Comparison of ENCODE assay signal across 11 mouse cellular contexts in the genomic region with DNA sequence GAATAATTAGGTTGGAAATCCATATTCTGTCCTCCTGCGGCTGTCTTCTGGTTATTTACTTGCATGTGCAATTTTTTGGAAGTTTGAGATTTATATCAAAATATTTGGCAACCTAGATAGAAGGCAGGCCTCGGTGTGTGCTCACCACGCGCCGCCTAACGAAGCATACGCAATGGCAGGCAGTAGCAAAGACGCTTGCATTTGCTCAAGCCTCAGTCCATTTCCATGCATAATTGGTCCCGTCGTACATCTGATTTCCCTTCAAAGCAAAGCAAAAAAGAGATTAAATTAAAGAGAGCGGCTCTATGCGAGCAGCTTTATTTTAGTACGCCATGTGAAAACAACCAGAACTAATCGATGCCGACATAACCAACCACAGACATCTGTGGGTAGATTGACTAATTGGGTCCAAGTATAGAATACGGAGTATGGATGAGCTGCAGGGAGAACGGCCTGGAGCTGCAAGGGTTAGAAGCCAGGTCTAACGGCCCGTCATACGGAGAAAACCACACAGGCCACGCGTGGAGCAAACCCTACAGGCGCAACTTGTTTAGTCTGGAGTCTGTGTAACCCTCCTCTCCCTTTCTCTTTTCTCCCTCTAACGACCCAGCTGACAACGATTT. TPM values are rescaled to one million over a fixed set of nuclear protein-coding genes. Genes with fewer than 3 reads are reported as not detected.
DNase-seq lines count a peak whose midpoint lies in the region; ATAC-seq and TF ChIP-seq lines count a peak whose summit lies in the region.
"Had no signal": no experiment of that assay in that cellular context is flagged by ENCODE, and none has a peak within 500 bp of the region (broad histone marks: within the 10 kb centered on the region; RNA-seq: fewer than 3 reads in every experiment).

No protein-coding gene starts in this region.

- WGBS in cerebellum, adult 2 months = 46% methylated on average over 25 of the region's 25 CpGs
- WGBS in neural tube, embryonic 12.5 days = 44% methylated on average over 25 of the region's 25 CpGs
- WGBS in hindbrain, postnatal 0 days = 47% methylated on average over 25 of the region's 25 CpGs

- no peaks in the 10 kb centered on the region for H3K4me1 ChIP-seq in cerebellum, adult 2 months (ENCODE audit: control insufficient read depth, insufficient read depth, low read length)
- peaks cover 6% of the 10 kb centered on the region; the same call in 1 of the 2 replicates for H3K4me1 ChIP-seq in neural tube, embryonic 12.5 days
- H3K4me1 ChIP-seq in hindbrain, postnatal 0 days (ENCODE audit: insufficient read depth, low read length) = no peaks in the 10 kb centered on the region

- no peak overlapping the region for H3K27ac ChIP-seq in cerebellum, adult 2 months (ENCODE audit: insufficient read depth, low read length)
- no peak overlapping the region for H3K27ac ChIP-seq in neural tube, embryonic 12.5 days
- H3K27ac ChIP-seq in hindbrain, postnatal 0 days = no peak overlapping the region

- H3K9me3 ChIP-seq in neural tube, embryonic 12.5 days = no peaks in the 10 kb centered on the region
- H3K9me3 ChIP-seq in hindbrain, postnatal 0 days (ENCODE audit: low read length) = no peaks in the 10 kb centered on the region

- 0 out of 2 replicates have a peak, but pooled peaks have one; percentile 25 for ATAC-seq in neural tube, embryonic 12.5 days (ENCODE audit: low FRiP score, low read depth)
- ATAC-seq in hindbrain, postnatal 0 days = peak; percentile 58

- peak; percentile 24 to 42 for DNase-seq in cerebellum, postnatal 10 days
- no peak for DNase-seq in cerebellum, adult 2 months
- no peak for DNase-seq in neural tube, embryonic 10.5 days (ENCODE audit: extremely low spot score, low spot score)
- peak; percentile 41 for DNase-seq in hindbrain, postnatal 0 days (ENCODE audit: low spot score)
- DNase-seq in retina, postnatal 1 day = peak; percentile 95
- no peak for DNase-seq in heart, postnatal 36 days
- DNase-seq in spleen, postnatal 4 days (ENCODE audit: low spot score in 2 of 2) = no peak
- DNase-seq: cerebellum, adult 11-12 months; thymus, postnatal 14 days had no signal

- H3K4me2 ChIP-seq in neural tube, embryonic 12.5 days (replicated peaks) = peak overlapping the region; percentile 23; the same call in 1 of the 2 replicates
- peak overlapping the region; percentile 27; the same call in 1 of the 2 replicates for H3K4me2 ChIP-seq in hindbrain, postnatal 0 days (ENCODE audit: low read depth, low read length)
- H3K4me2 ChIP-seq: liver, embryonic 11.5 days had no signal

- H3K27me3 ChIP-seq in cerebellum, adult 2 months (ENCODE audit: control insufficient read depth, insufficient read depth, low read length) = no peaks in the 10 kb centered on the region
- no peaks in the 10 kb centered on the region for H3K27me3 ChIP-seq in neural tube, embryonic 12.5 days (replicated peaks)
- H3K27me3 ChIP-seq in hindbrain, postnatal 0 days (ENCODE audit: insufficient read depth, low read length) = no peaks in the 10 kb centered on the region

- no peak overlapping the region for H3K9ac ChIP-seq in neural tube, embryonic 12.5 days
- no peak overlapping the region for H3K9ac ChIP-seq in hindbrain, postnatal 0 days (replicated peaks; ENCODE audit: low read length)

- intact Hi-C loops in heart, postnatal 36 days (cut with DNase I) = no loop called here

- H3K36me3 ChIP-seq in neural tube, embryonic 12.5 days = no peaks in the 10 kb centered on the region
- H3K36me3 ChIP-seq in hindbrain, postnatal 0 days (ENCODE audit: insufficient read depth, low read length) = no peaks in the 10 kb centered on the region

- no peak overlapping the region for H3K4me3 ChIP-seq in cerebellum, adult 2 months (replicated peaks; ENCODE audit: insufficient read depth, low read depth, low read length)
- no peak overlapping the region for H3K4me3 ChIP-seq in neural tube, embryonic 12.5 days
- no peak overlapping the region for H3K4me3 ChIP-seq in hindbrain, postnatal 0 days (ENCODE audit: low read length)

- TF ChIP-seq CTCF in cerebellum, adult 2 months (IDR thresholded peaks at IDR 0.05; ENCODE audit: borderline replicate concordance, insufficient read depth, low read depth, low read length) = no peak
- no peak for TF ChIP-seq CTCF in hindbrain, postnatal 0 days (IDR thresholded peaks at IDR 0.05; ENCODE audit: low read depth)

- TF ChIP-seq POLR2A in cerebellum, adult 2 months (IDR thresholded peaks at IDR 0.05; ENCODE audit: borderline replicate concordance, insufficient read depth, low read length) = no peak

RNA-seq across cellular contexts. Expression of a gene that starts 55.2 kb away (rescaled TPM):
- polyA plus RNA-seq in cerebellum, adult 2 months (2012; rRNA removed) = 558 and 599 TPM in 2 replicates
- 385 and 410 TPM in 2 replicates for polyA plus RNA-seq in neural tube, embryonic 12.5 days (2016; fragmentation: Nextera tagmentation; extraction: Ambion mirVana)
- total RNA-seq in hindbrain, postnatal 0 days (2014; rRNA removed) = 207 and 299 TPM in 2 replicates
- 353 and 367 TPM in 2 replicates for polyA plus RNA-seq in hindbrain, postnatal 0 days (2015; fragmentation: Nextera tagmentation; extraction: Ambion mirVana)
- 100 to 1,000 TPM; 517 to 581 TPM for total RNA-seq in heart, postnatal 36 days (2021)

Comparison
In these comparisons a context has a peak if more than half of its experiments do, and no peak if none do; other contexts are left out.
1. DNase-seq: peak in cerebellum, postnatal 10 days (2 of 2), hindbrain, postnatal 0 days (single experiment) and retina, postnatal 1 day (single experiment); none in cerebellum, adult 2 months (0 of 2), neural tube, embryonic 10.5 days (single experiment), heart, postnatal 36 days (0 of 2) and spleen, postnatal 4 days (0 of 2).